In genomic region chrX:77509149-77509548, GRCm38 (mm10) we compare ENCODE assay signal across 8 mouse cellular contexts. TPM values are rescaled to one million over a fixed set of nuclear protein-coding genes. Genes with fewer than 3 reads are reported as not detected.
DNase-seq lines count a peak whose midpoint lies in the region; ATAC-seq and TF ChIP-seq lines count a peak whose summit lies in the region.

No protein-coding gene starts in this region.

- H3K36me3 ChIP-seq in forebrain, embryonic 12.5 days (replicated peaks), result no peaks in the 10 kb centered on the region
- no peaks in the 10 kb centered on the region for H3K36me3 ChIP-seq in heart, postnatal 0 days (replicated peaks; ENCODE audit: control insufficient read depth, insufficient read depth, low read length)
- H3K36me3 ChIP-seq in liver, embryonic 16.5 days (ENCODE audit: control insufficient read depth, insufficient read depth), result no peaks in the 10 kb centered on the region
- no peaks in the 10 kb centered on the region for H3K36me3 ChIP-seq in neural tube, embryonic 13.5 days
- no peaks in the 10 kb centered on the region for H3K36me3 ChIP-seq in testis, adult 2 months (ENCODE audit: control insufficient read depth, insufficient read depth, low read length)

- TF ChIP-seq POLR2A in testis, adult 2 months (IDR thresholded peaks at IDR 0.05; ENCODE audit: control insufficient read depth, low read depth, low read length), result no peak

- peak; percentile 94 for TF ChIP-seq EP300 in heart, postnatal 0 days (IDR thresholded peaks at IDR 0.05; ENCODE audit: low read depth)

- no peak overlapping the region for H3K4me3 ChIP-seq in forebrain, embryonic 12.5 days (replicated peaks)
- H3K4me3 ChIP-seq in heart, postnatal 0 days (ENCODE audit: low read depth, low read length), result peak overlapping the region; percentile 16
- H3K4me3 ChIP-seq in liver, embryonic 16.5 days (ENCODE audit: low read depth, low read length), result peak overlapping the region; percentile 27
- H3K4me3 ChIP-seq in neural tube, embryonic 13.5 days, result peak overlapping the region; percentile 66
- H3K4me3 ChIP-seq in testis, adult 2 months (ENCODE audit: control insufficient read depth, low read depth, low read length), result no peak overlapping the region

- DNase-seq in c-Kit-positive CD71-positive TER-119-negative erythroid progenitor cells, embryonic 14.5 days (ENCODE audit: low read depth), result peak; percentile 75
- peak; percentile 87 for DNase-seq in heart, postnatal 0 days (ENCODE audit: low spot score)
- DNase-seq in kidney, postnatal 4 days, result peak; percentile 81 to 89

- peak overlapping the region; percentile 56 for H3K4me2 ChIP-seq in forebrain, embryonic 12.5 days
- H3K4me2 ChIP-seq in heart, postnatal 0 days (ENCODE audit: low read depth, low read length), result peak overlapping the region; percentile 56
- peak overlapping the region; percentile 71 for H3K4me2 ChIP-seq in liver, embryonic 16.5 days (ENCODE audit: low read depth, low read length)
- peak overlapping the region; percentile 62 for H3K4me2 ChIP-seq in neural tube, embryonic 13.5 days

- ATAC-seq in CD4-positive, CD25-positive, alpha-beta regulatory T cell, adult 4 months, result peak; percentile 79
- peak; percentile 85 for ATAC-seq in forebrain, embryonic 12.5 days (ENCODE audit: low FRiP score)
- peak; percentile 55 for ATAC-seq in heart, postnatal 0 days (ENCODE audit: insufficient read depth, low read depth)
- ATAC-seq in liver, embryonic 16.5 days (ENCODE audit: low read depth), result peak; percentile 58
- peak; percentile 85 for ATAC-seq in neural tube, embryonic 13.5 days (ENCODE audit: low read depth)

- H3K4me1 ChIP-seq in forebrain, embryonic 12.5 days, result peaks cover 18% of the 10 kb centered on the region
- H3K4me1 ChIP-seq in heart, postnatal 0 days (ENCODE audit: control insufficient read depth, insufficient read depth), result no peaks in the 10 kb centered on the region
- peaks cover 8% of the 10 kb centered on the region for H3K4me1 ChIP-seq in liver, embryonic 16.5 days (ENCODE audit: control insufficient read depth, low read depth, low read length)
- peaks cover 27% of the 10 kb centered on the region for H3K4me1 ChIP-seq in neural tube, embryonic 13.5 days (replicated peaks)
- H3K4me1 ChIP-seq in testis, adult 2 months (ENCODE audit: control insufficient read depth, insufficient read depth, low read length), result peaks cover 2% of the 10 kb centered on the region; the same call in 1 of the 2 replicates

- 22% methylated on average over 13 of the region's 13 CpGs for WGBS in forebrain, embryonic 12.5 days
- WGBS in heart, postnatal 0 days, result 15% methylated on average over 13 of the region's 13 CpGs
- WGBS in liver, embryonic 16.5 days (ENCODE audit: insufficient replicate concordance), result 15% methylated on average over 13 of the region's 13 CpGs
- WGBS in neural tube, embryonic 13.5 days, result 13% methylated on average over 13 of the region's 13 CpGs

- no peak overlapping the region for H3K9ac ChIP-seq in forebrain, embryonic 12.5 days
- H3K9ac ChIP-seq in heart, postnatal 0 days (replicated peaks; ENCODE audit: low read depth, low read length), result no peak overlapping the region
- H3K9ac ChIP-seq in liver, embryonic 16.5 days (ENCODE audit: low read depth, low read length), result no peak overlapping the region
- H3K9ac ChIP-seq in neural tube, embryonic 13.5 days, result peak overlapping the region; percentile 83; the same call in 1 of the 2 replicates

- TF ChIP-seq CTCF in heart, postnatal 0 days (IDR thresholded peaks at IDR 0.05; ENCODE audit: low read depth), result no peak
- TF ChIP-seq CTCF in testis, adult 2 months (IDR thresholded peaks at IDR 0.05; ENCODE audit: control insufficient read depth, insufficient read depth, insufficient replicate concordance, low read depth, low read length), result no peak

- 0 out of 2 replicates have a peak, but pooled peaks cover 3% of the 10 kb centered on the region for H3K9me3 ChIP-seq in forebrain, embryonic 12.5 days
- no peaks in the 10 kb centered on the region for H3K9me3 ChIP-seq in heart, postnatal 0 days (replicated peaks; ENCODE audit: control insufficient read depth, low read length)
- no peaks in the 10 kb centered on the region for H3K9me3 ChIP-seq in liver, embryonic 16.5 days (replicated peaks; ENCODE audit: control insufficient read depth, low read length)
- H3K9me3 ChIP-seq in neural tube, embryonic 13.5 days, result no peaks in the 10 kb centered on the region

- peak overlapping the region; percentile 94 for H3K27ac ChIP-seq in forebrain, embryonic 12.5 days
- peak overlapping the region; percentile 96 for H3K27ac ChIP-seq in heart, postnatal 0 days (ENCODE audit: low read depth)
- no peak overlapping the region; the same call in 1 of the 2 replicates for H3K27ac ChIP-seq in liver, embryonic 16.5 days (ENCODE audit: low read length)
- peak overlapping the region; percentile 96 for H3K27ac ChIP-seq in neural tube, embryonic 13.5 days (replicated peaks)
- H3K27ac ChIP-seq in testis, adult 2 months (ENCODE audit: control insufficient read depth, insufficient read depth, low read depth, low read length), result peak overlapping the region; percentile 44

- H3K27me3 ChIP-seq in forebrain, embryonic 12.5 days, result no peaks in the 10 kb centered on the region
- no peaks in the 10 kb centered on the region for H3K27me3 ChIP-seq in heart, postnatal 0 days (ENCODE audit: control insufficient read depth, insufficient read depth, low read length)
- H3K27me3 ChIP-seq in liver, embryonic 16.5 days (ENCODE audit: control insufficient read depth, insufficient read depth, low read depth, low read length), result no peaks in the 10 kb centered on the region
- no peaks in the 10 kb centered on the region for H3K27me3 ChIP-seq in neural tube, embryonic 13.5 days
- no peaks in the 10 kb centered on the region for H3K27me3 ChIP-seq in testis, adult 2 months (ENCODE audit: control insufficient read depth, insufficient read depth, low read length)

RNA-seq across cellular contexts. Expression of gene Tbl1x, which starts 1.7 kb away (rescaled TPM):
- 10 to 100 TPM; 28.4 to 29.3 TPM for polyA plus RNA-seq in CD4-positive, CD25-positive, alpha-beta regulatory T cell, adult 4 months (2017; shearing (Covaris generic))
- 68.8 and 70.1 TPM in 2 replicates for polyA plus RNA-seq in forebrain, embryonic 12.5 days (2016; fragmentation: Nextera tagmentation; extraction: Ambion mirVana)
- total RNA-seq in heart, postnatal 0 days (2014; rRNA removed; ENCODE audit: low replicate concordance), result 62.3 and 64.4 TPM in 2 replicates
- 34.0 and 34.1 TPM in 2 replicates for polyA plus RNA-seq in heart, postnatal 0 days (2015; fragmentation: Nextera tagmentation; extraction: Ambion mirVana)
- polyA plus RNA-seq in liver, embryonic 16.5 days (2015; fragmentation: Nextera tagmentation; extraction: Ambion mirVana), result 14.5 and 15.3 TPM in 2 replicates
- 41.5 and 50.7 TPM in 2 replicates for polyA plus RNA-seq in neural tube, embryonic 13.5 days (2015; fragmentation: Nextera tagmentation; extraction: Ambion mirVana)
- 4.9 and 5.1 TPM in 2 replicates for polyA plus RNA-seq in testis, adult 2 months (2012; rRNA removed)

Comparison
In these comparisons a context has a peak if more than half of its experiments do, and no peak if none do; other contexts are left out.
1. H3K4me3 ChIP-seq: peak in heart, postnatal 0 days (single experiment), liver, embryonic 16.5 days (single experiment) and neural tube, embryonic 13.5 days (single experiment); none in forebrain, embryonic 12.5 days (single experiment) and testis, adult 2 months (single experiment).
2. Peak in every context shown above with its lines, with median percentiles within 50 percentile points of each other: ATAC-seq, DNase-seq and H3K4me2 ChIP-seq.